Mouse (Mus musculus): ENCODE data around the gene Sectm1b. TPM values are rescaled to one million over a fixed set of nuclear protein-coding genes. Genes with fewer than 3 reads are reported as not detected.

Gene Sectm1b
- polyA plus RNA-seq, 2 experiments, result 0.04 to 0.08 TPM

GRCm38 (mm10) chr11:121041212-121041611 is 22.2 kb downstream of the Sectm1b start:
- 0 out of 4 replicates have a peak, but pooled peaks cover 0 to 1% of the 10 kb centered on the region in 2 experiments for H3K4me1 ChIP-seq (replicated peaks; ENCODE audit: control insufficient read depth in 2 of 2, insufficient read depth in 2 of 2, low read length in 1 of 2)
- no peak for TF ChIP-seq EP300 (IDR thresholded peaks at IDR 0.05; ENCODE audit: low read depth)
- TF ChIP-seq CTCF (IDR thresholded peaks at IDR 0.05; ENCODE audit: low read depth), result peak; percentile 87
- no peak overlapping the region for H3K4me2 ChIP-seq (ENCODE audit: low read depth)
- H3K9ac ChIP-seq (replicated peaks), result no peak overlapping the region
- H3K4me3 ChIP-seq (ENCODE audit: insufficient read depth in 1 of 2, low read depth in 2 of 2, low read length in 2 of 2), result no peak overlapping the region
- no peaks in the 10 kb centered on the region for H3K36me3 ChIP-seq (replicated peaks; ENCODE audit: control insufficient read depth, insufficient read depth, low read depth)
- DNase-seq (ENCODE audit: low read depth in 3 of 3, low spot score in 3 of 3), result peak; percentile 45 to 56 (median 47)
- no peaks in the 10 kb centered on the region for H3K27me3 ChIP-seq (ENCODE audit: control insufficient read depth, insufficient read depth, low read length)
- H3K9me3 ChIP-seq (ENCODE audit: control insufficient read depth, low read length), result no peaks in the 10 kb centered on the region
- no peak overlapping the region for H3K27ac ChIP-seq
- 2% methylated on average over 4 of the region's 4 CpGs for WGBS (ENCODE audit: insufficient replicate concordance)
- ATAC-seq (ENCODE audit: insufficient read depth), result peak; percentile 55; the same call in 1 of the 2 replicates

GRCm38 (mm10) chr11:121039302-121039701 is 24.1 kb downstream of the Sectm1b start, which contains the start of gene Cd7:
Cd7 (minus strand) TSS chr11:121039418.
- WGBS (ENCODE audit: insufficient replicate concordance), result 41% methylated on average over 5 of the region's 5 CpGs
- no peaks in the 10 kb centered on the region for H3K4me1 ChIP-seq (replicated peaks; ENCODE audit: control insufficient read depth in 2 of 2, insufficient read depth in 2 of 2, low read length in 1 of 2)
- TF ChIP-seq EP300 (IDR thresholded peaks at IDR 0.05; ENCODE audit: low read depth) (no peak), CTCF (IDR thresholded peaks at IDR 0.05; ENCODE audit: low read depth) (no peak)
- H3K4me2 ChIP-seq (ENCODE audit: low read depth), result no peak within 1 kb of the TSS
- H3K27me3 ChIP-seq (ENCODE audit: control insufficient read depth, insufficient read depth, low read length), result no peaks in the 10 kb centered on the region
- H3K4me3 ChIP-seq (ENCODE audit: insufficient read depth in 1 of 2, low read depth in 2 of 2, low read length in 2 of 2), result no peak within 1 kb of the TSS
- ATAC-seq (ENCODE audit: insufficient read depth) (no peak), DNase-seq (ENCODE audit: low read depth in 3 of 3, low spot score in 3 of 3) (no peak)
- H3K36me3 ChIP-seq (replicated peaks; ENCODE audit: control insufficient read depth, insufficient read depth, low read depth), result no peaks in the 10 kb centered on the region
- H3K9me3 ChIP-seq (ENCODE audit: control insufficient read depth, low read length), result no peaks in the 10 kb centered on the region
- no peak within 1 kb of the TSS for H3K27ac ChIP-seq
- no peak within 1 kb of the TSS for H3K9ac ChIP-seq (replicated peaks)

GRCm38 (mm10) chr11:121038366-121039240 is 24.8 kb downstream of the Sectm1b start:
- Histone ChIP-seq H3K9me3 (ENCODE audit: control insufficient read depth, low read length) (no peaks in the 10 kb centered on the region), H3K9ac (replicated peaks) (no peak overlapping the region), H3K36me3 (replicated peaks; ENCODE audit: control insufficient read depth, insufficient read depth, low read depth) (no peaks in the 10 kb centered on the region), H3K27me3 (ENCODE audit: control insufficient read depth, insufficient read depth, low read length) (no peaks in the 10 kb centered on the region), H3K4me3 (ENCODE audit: insufficient read depth in 1 of 2, low read depth in 2 of 2, low read length in 2 of 2) (no peak overlapping the region), H3K4me2 (ENCODE audit: low read depth) (no peak overlapping the region), H3K4me1 (replicated peaks; ENCODE audit: control insufficient read depth in 2 of 2, insufficient read depth in 2 of 2, low read length in 1 of 2) (no peaks in the 10 kb centered on the region), H3K27ac (no peak overlapping the region)
- no peak for DNase-seq (ENCODE audit: low read depth in 3 of 3, low spot score in 3 of 3)
- no peak for ATAC-seq (ENCODE audit: insufficient read depth)
- TF ChIP-seq CTCF (IDR thresholded peaks at IDR 0.05; ENCODE audit: low read depth), result no peak
- no peak for TF ChIP-seq EP300 (IDR thresholded peaks at IDR 0.05; ENCODE audit: low read depth)
- WGBS (ENCODE audit: insufficient replicate concordance), result 64% methylated on average over 11 of the region's 11 CpGs

- no peaks in the 10 kb centered on the region for H3K4me1 ChIP-seq (replicated peaks; ENCODE audit: control insufficient read depth in 2 of 2, insufficient read depth in 2 of 2, low read length in 1 of 2)
- WGBS (ENCODE audit: insufficient replicate concordance), result 28% methylated on average over 5 of the region's 5 CpGs
- H3K4me2 ChIP-seq (ENCODE audit: low read depth), result no peak overlapping the region
- TF ChIP-seq CTCF (IDR thresholded peaks at IDR 0.05; ENCODE audit: low read depth) (no peak), EP300 (IDR thresholded peaks at IDR 0.05; ENCODE audit: low read depth) (no peak)
- no peak overlapping the region for H3K9ac ChIP-seq (replicated peaks)
- no peaks in the 10 kb centered on the region for H3K36me3 ChIP-seq (replicated peaks; ENCODE audit: control insufficient read depth, insufficient read depth, low read depth)
- H3K27ac ChIP-seq, result no peak overlapping the region
- DNase-seq (ENCODE audit: low read depth in 3 of 3, low spot score in 3 of 3) (no peak), ATAC-seq (ENCODE audit: insufficient read depth) (no peak)
- H3K4me3 ChIP-seq (ENCODE audit: insufficient read depth in 1 of 2, low read depth in 2 of 2, low read length in 2 of 2), result no peak overlapping the region
- no peaks in the 10 kb centered on the region; the same call in 1 of the 2 replicates for H3K27me3 ChIP-seq (ENCODE audit: control insufficient read depth, insufficient read depth, low read length)
- H3K9me3 ChIP-seq (ENCODE audit: control insufficient read depth, low read length), result no peaks in the 10 kb centered on the region
These were observed 30.3 kb downstream of the Sectm1b start for GRCm38 (mm10) chr11:121033118-121033517.

- WGBS (ENCODE audit: insufficient replicate concordance), result 18% methylated on average over 7 of the region's 7 CpGs
- ATAC-seq (ENCODE audit: insufficient read depth) (peak; percentile 53; the same call in 1 of the 2 replicates), DNase-seq (ENCODE audit: low read depth in 3 of 3, low spot score in 3 of 3) (no peak)
- Histone ChIP-seq H3K27ac (no peak overlapping the region), H3K27me3 (ENCODE audit: control insufficient read depth, insufficient read depth, low read length) (no peaks in the 10 kb centered on the region; the same call in 1 of the 2 replicates), H3K4me3 (ENCODE audit: insufficient read depth in 1 of 2, low read depth in 2 of 2, low read length in 2 of 2) (no peak overlapping the region), H3K36me3 (replicated peaks; ENCODE audit: control insufficient read depth, insufficient read depth, low read depth) (no peaks in the 10 kb centered on the region), H3K4me2 (ENCODE audit: low read depth) (no peak overlapping the region), H3K9me3 (ENCODE audit: control insufficient read depth, low read length) (no peaks in the 10 kb centered on the region), H3K9ac (replicated peaks) (no peak overlapping the region), H3K4me1 (replicated peaks; ENCODE audit: control insufficient read depth in 2 of 2, insufficient read depth in 2 of 2, low read length in 1 of 2) (peaks cover 0 to 9% of the 10 kb centered on the region in 2 experiments; a peak in 2 of 4 replicates)
- TF ChIP-seq CTCF (IDR thresholded peaks at IDR 0.05; ENCODE audit: low read depth), result no peak
- 0 out of 2 replicates have a peak, but pooled peaks have one; percentile 23 for TF ChIP-seq EP300 (IDR thresholded peaks at IDR 0.05; ENCODE audit: low read depth)
These were observed 36.1 kb downstream of the Sectm1b start for GRCm38 (mm10) chr11:121027259-121027658.

Data from liver, embryonic 14.5 days (tissue).